Mouse (Mus musculus): ENCODE results near the gene Il1f9. TPM values are rescaled to one million over a fixed set of nuclear protein-coding genes. Genes with fewer than 3 reads are reported as not detected.

The Il1f9 gene
- polyA plus RNA-seq, 1 experiment, result 0.28 TPM

- no peak for DNase-seq (ENCODE audit: low read depth in 1 of 2, low spot score in 2 of 2)
- H3K27me3 ChIP-seq (ENCODE audit: control insufficient read depth, insufficient read depth, low read length), result no peaks in the 10 kb centered on the region
- H3K36me3 ChIP-seq (ENCODE audit: control insufficient read depth, insufficient read depth, low read length), result no peaks in the 10 kb centered on the region
- WGBS, result 81% methylated on average over 2 of the region's 2 CpGs
- no peaks in the 10 kb centered on the region for H3K4me1 ChIP-seq (ENCODE audit: control insufficient read depth, insufficient read depth, insufficient read length)
- no peak within 1 kb of the TSS for H3K27ac ChIP-seq (ENCODE audit: insufficient read depth, low read length)
- TF ChIP-seq POLR2A (IDR thresholded peaks at IDR 0.05; ENCODE audit: low read depth, low read length) (no peak), CTCF (IDR thresholded peaks at IDR 0.05; ENCODE audit: extremely low read depth, insufficient read depth, insufficient read length, insufficient replicate concordance) (no peak)
- no peak within 1 kb of the TSS for H3K4me3 ChIP-seq (ENCODE audit: extremely low read depth, insufficient read depth, insufficient read length)
These were observed 28.8 kb downstream of the Il1f9 start, which contains the start of gene Il1f6 for GRCm38 (mm10) chr2:24215118-24215517. Gene Il1f6, plus strand, starts transcription at chr2:24215418.

- H3K36me3 ChIP-seq (ENCODE audit: control insufficient read depth, insufficient read depth, low read length), result no peaks in the 10 kb centered on the region
- H3K27ac ChIP-seq (ENCODE audit: insufficient read depth, low read length), result no peak overlapping the region
- H3K4me3 ChIP-seq (ENCODE audit: extremely low read depth, insufficient read depth, insufficient read length), result no peak overlapping the region
- no peaks in the 10 kb centered on the region for H3K4me1 ChIP-seq (ENCODE audit: control insufficient read depth, insufficient read depth, insufficient read length)
- H3K27me3 ChIP-seq (ENCODE audit: control insufficient read depth, insufficient read depth, low read length), result no peaks in the 10 kb centered on the region; the same call in 1 of the 2 replicates
- WGBS, result 81% methylated on average over 2 of the region's 2 CpGs
- TF ChIP-seq CTCF (IDR thresholded peaks at IDR 0.05; ENCODE audit: extremely low read depth, insufficient read depth, insufficient read length, insufficient replicate concordance), result no peak
- no peak for TF ChIP-seq POLR2A (IDR thresholded peaks at IDR 0.05; ENCODE audit: low read depth, low read length)
- DNase-seq (ENCODE audit: low read depth in 1 of 2, low spot score in 2 of 2), result no peak
These were observed 40.9 kb downstream of the Il1f9 start for GRCm38 (mm10) chr2:24227191-24227590.

Other genes with a start within 250 kb of the Il1f9 start
- 0.12 and 0.19 TPM in 2 replicates for gene Hnmt, start 137.1 kb upstream of the Il1f9 start, polyA plus RNA-seq (2012; rRNA removed)
- not detected in 2 replicates for gene Tbpl2, start 89.9 kb upstream of the Il1f9 start, polyA plus RNA-seq (2012; rRNA removed)
- gene Il1f8, start 33.3 kb upstream of the Il1f9 start, polyA plus RNA-seq (2012; rRNA removed), result not detected in 2 replicates
- gene Il1f6, start 28.9 kb downstream of the Il1f9 start, polyA plus RNA-seq (2012; rRNA removed), result not detected in 2 replicates
- gene Il1f5, start 90.5 kb downstream of the Il1f9 start, polyA plus RNA-seq (2012; rRNA removed), result not detected in 2 replicates
- gene Il1f10, start 104.7 kb downstream of the Il1f9 start, polyA plus RNA-seq (2012; rRNA removed), result not detected in 2 replicates
- 2.0 and 2.2 TPM in 2 replicates for gene Il1rn, start 150.4 kb downstream of the Il1f9 start, polyA plus RNA-seq (2012; rRNA removed)
- 40.1 and 41.1 TPM in 2 replicates for gene Psd4, start 181.1 kb downstream of the Il1f9 start, polyA plus RNA-seq (2012; rRNA removed)

Measured in spleen, adult 2 months (tissue).